Mouse (Mus musculus) effector memory CD4-positive, alpha-beta T cell, adult 5 months (primary cell): ENCODE data around the gene Rrp12. TPM values are rescaled to one million over a fixed set of nuclear protein-coding genes. Genes with fewer than 3 reads are reported as not detected.

Experiments
- polyA plus RNA-seq: library from polyadenylated mRNA; unstranded; fragments of 100-300 nt; shearing (Covaris generic); gene quantifications from one replicate; pipeline ENCODE4 v1.2.1, GENCODE M21; 2017

The Rrp12 gene
- 30.4 TPM for polyA plus RNA-seq

DNA sequence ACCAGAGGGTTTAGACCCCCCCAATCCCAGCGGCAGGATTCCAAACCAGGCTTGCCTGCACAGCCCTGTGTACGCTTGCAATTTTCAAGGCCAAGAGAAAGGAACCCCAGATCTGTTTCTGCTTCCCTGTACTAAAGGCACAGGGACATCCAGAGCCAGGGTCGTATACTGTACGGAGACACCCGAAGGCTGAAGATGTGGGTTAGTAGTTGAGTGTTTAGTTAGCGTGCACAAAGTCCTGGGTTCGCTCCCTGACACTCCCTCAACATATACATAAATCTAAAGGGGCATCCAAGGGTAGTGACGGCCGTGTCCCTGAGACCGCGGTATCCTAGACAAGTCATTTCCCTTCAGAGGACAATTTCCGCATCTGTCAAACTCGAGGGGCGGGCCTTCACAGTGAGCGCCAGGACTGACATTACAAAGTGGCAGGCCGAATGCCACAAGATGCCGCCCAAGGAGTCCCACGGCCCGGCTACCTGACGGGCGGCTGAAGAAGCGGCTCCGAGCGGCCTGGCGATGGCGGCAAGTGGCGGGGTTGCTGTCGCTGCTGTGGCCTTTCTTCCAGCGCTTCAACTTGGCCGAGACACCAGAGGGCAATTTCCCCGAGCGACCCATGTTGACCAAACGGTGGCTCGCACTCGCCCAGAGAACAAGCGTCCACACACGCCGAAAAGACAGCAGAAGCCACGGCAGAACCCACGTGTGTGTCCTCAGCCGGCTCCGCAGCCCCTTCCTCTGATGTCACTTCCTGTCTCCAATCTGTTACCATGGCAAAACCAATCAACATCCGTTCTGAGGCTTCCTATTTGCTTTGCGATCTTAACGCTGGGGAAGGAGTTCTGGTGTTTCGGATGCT is at the start of gene Rrp12:
TSS of gene Rrp12 (minus strand) at position 714 of the 859 bp plus-strand sequence.

GRCm38 (mm10) chr19:41933179-41934086 is 37.5 kb upstream of the Rrp12 start, which contains the start of the genes Exosc1 and Zdhhc16:
TSS of gene Exosc1 (minus strand) at chr19:41933423.
TSS of gene Zdhhc16 (plus strand) at chr19:41933480.

GRCm38 (mm10) chr19:41911178-41912073 is 15.5 kb upstream of the Rrp12 start, which contains the start of gene Pgam1:
TSS of gene Pgam1 (plus strand) at chr19:41911923.

GRCm38 (mm10) chr19:41847992-41848851 is 47.8 kb downstream of the Rrp12 start, which contains the start of gene Frat2:
TSS of gene Frat2 (minus strand) at chr19:41848132.

DNA sequence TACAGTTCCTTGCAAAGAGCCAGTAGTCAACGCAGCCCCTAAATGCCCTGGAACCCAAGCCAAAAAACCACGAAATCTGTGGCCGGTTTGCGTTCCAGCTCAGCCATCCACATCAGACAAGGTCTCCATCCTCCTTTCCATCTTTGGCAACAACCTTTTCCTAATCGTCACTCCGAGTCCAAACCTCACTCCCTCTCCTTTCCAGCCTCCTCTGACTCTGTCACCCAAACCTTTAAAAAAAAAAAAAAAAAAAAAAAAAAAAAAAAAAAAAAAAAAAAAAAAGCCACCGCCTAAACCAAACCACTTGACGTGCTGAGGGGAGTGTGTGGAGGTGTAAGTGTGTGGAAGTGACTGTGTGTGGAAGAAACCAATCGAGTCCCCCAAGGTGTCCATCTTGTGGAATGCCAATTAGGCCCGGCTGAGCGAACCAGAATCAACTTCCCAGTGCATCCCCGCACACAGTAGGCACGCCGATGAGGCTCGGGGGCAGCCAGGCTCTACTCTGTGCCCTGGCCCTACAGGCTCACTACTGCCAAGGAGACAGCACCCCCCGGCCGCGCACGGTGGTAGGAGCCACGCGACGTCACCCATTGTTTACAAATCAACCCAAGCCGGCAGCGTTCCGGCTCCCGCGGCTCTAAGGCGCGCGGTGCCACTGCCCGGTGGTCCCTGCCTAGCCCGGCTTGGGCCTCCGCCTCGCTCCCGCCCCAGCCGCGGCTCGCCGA is 66.4 kb downstream of the Rrp12 start, which contains the start of gene Frat1:
TSS of gene Frat1 (plus strand) at position 590 of the 725 bp plus-strand sequence.

Other genes with a start within 250 kb of the Rrp12 start
- gene Slit1, start 152.5 kb downstream of the Rrp12 start, polyA plus RNA-seq, result not detected
- 1.5 TPM for gene Arhgap19, start 94.1 kb downstream of the Rrp12 start, polyA plus RNA-seq
- 8.3 TPM for gene Frat1, start 66.2 kb downstream of the Rrp12 start, polyA plus RNA-seq
- 103 TPM for gene Frat2, start 48.0 kb downstream of the Rrp12 start, polyA plus RNA-seq
- gene Pgam1, start 15.8 kb upstream of the Rrp12 start, polyA plus RNA-seq, result 173 TPM
- 61.7 TPM for gene Exosc1, start 37.2 kb upstream of the Rrp12 start, polyA plus RNA-seq
- gene Zdhhc16, start 37.3 kb upstream of the Rrp12 start, polyA plus RNA-seq, result 32.4 TPM
- gene Mms19, start 85.0 kb upstream of the Rrp12 start, polyA plus RNA-seq, result 57.3 TPM
- gene Ubtd1, start 85.6 kb upstream of the Rrp12 start, polyA plus RNA-seq, result 5.6 TPM
- not detected for gene Ankrd2, start 139.8 kb upstream of the Rrp12 start, polyA plus RNA-seq
- gene Hoga1, start 149.4 kb upstream of the Rrp12 start, polyA plus RNA-seq, result not detected
- not detected for gene 4933411K16Rik, start 156.1 kb upstream of the Rrp12 start, polyA plus RNA-seq
- 1.9 TPM for gene Morn4, start 190.2 kb upstream of the Rrp12 start, polyA plus RNA-seq
- 57.2 TPM for gene Pi4k2a, start 194.3 kb upstream of the Rrp12 start, polyA plus RNA-seq
- 33.8 TPM for gene Avpi1, start 232.9 kb upstream of the Rrp12 start, polyA plus RNA-seq